Mouse (Mus musculus) neural tube, embryonic 15.5 days (tissue): Measurements from ENCODE around the gene Aoc1. TPM values are rescaled to one million over a fixed set of nuclear protein-coding genes. Genes with fewer than 3 reads are reported as not detected.
"Not testable (repeated sequence)": the region's sequence is repeated elsewhere in the genome, so short reads cannot be mapped to it uniquely, and the experiment has no call there.

Experiments
- ATAC-seq: fragments of 200-750 bp; cut with Nextera tagmentation; 2 replicates; pipeline ENCODE4 v1.8.0; 2017; ENCODE audit warnings: mild to moderate bottlenecking, moderate TSS enrichment, moderate library complexity; ENCODE audit not compliant: low FRiP score
- H3K27ac ChIP-seq: fragments of 300-500 bp; sonication (generic); replicated peaks from 2 replicates; pipeline ENCODE4 v1.5.1; 2015; ENCODE audit warnings: mild to moderate bottlenecking, inconsistent platforms
- H3K27me3 ChIP-seq: fragments of 300-500 bp; sonication (generic); replicated peaks from 2 replicates; pipeline ENCODE4 v1.6.1; 2015; ENCODE audit warnings: inconsistent platforms
- H3K36me3 ChIP-seq: fragments of 300-500 bp; sonication (generic); 2 replicates; pipeline ENCODE4 v1.6.1; 2015; ENCODE audit warnings: inconsistent platforms
- H3K4me1 ChIP-seq: fragments of 300-500 bp; sonication (generic); 2 replicates; pipeline ENCODE4 v1.6.1; 2015; ENCODE audit warnings: inconsistent platforms
- H3K4me2 ChIP-seq: fragments of 300-500 bp; sonication (generic); 2 replicates; pipeline ENCODE4 v1.6.1; 2015; ENCODE audit warnings: inconsistent platforms, mild to moderate bottlenecking, moderate library complexity
- H3K4me3 ChIP-seq: fragments of 300-500 bp; sonication (generic); replicated peaks from 2 replicates; pipeline ENCODE4 v1.5.1; 2015; ENCODE audit warnings: mild to moderate bottlenecking, inconsistent platforms
- H3K9ac ChIP-seq: fragments of 300-500 bp; sonication (generic); replicated peaks from 2 replicates; pipeline ENCODE4 v1.6.1; 2015; ENCODE audit warnings: mild to moderate bottlenecking, inconsistent platforms
- H3K9me3 ChIP-seq: fragments of 300-500 bp; sonication (generic); replicated peaks from 2 replicates; pipeline ENCODE4 v1.6.1; 2016; ENCODE audit warnings: inconsistent platforms
- WGBS: fragments of 180-500 bp; shearing (Covaris S2); methylation state at CpG from one replicate; pipeline ENCODE4 v1.1.7; 2015; ENCODE audit warnings: mixed read lengths; 5-methylcytosine and 5-hydroxymethylcytosine counted together
- polyA plus RNA-seq: library from polyadenylated mRNA; unstranded; fragments of >200 nt; fragmentation: Nextera tagmentation; extraction: Ambion mirVana; gene quantifications from 2 replicates; pipeline ENCODE4 v1.2.1, GENCODE M21; 2015

Aoc1 gene
- polyA plus RNA-seq, 1 experiment from 2014 or later: not detected

- Histone ChIP-seq H3K9ac (no peak overlapping the region), H3K36me3 (no peaks in the 10 kb centered on the region), H3K4me2 (no peak overlapping the region), H3K27me3 (no peaks in the 10 kb centered on the region), H3K27ac (no peak overlapping the region), H3K9me3 (no peaks in the 10 kb centered on the region), H3K4me1 (no peaks in the 10 kb centered on the region), H3K4me3 (no peak overlapping the region)
- WGBS: 84% methylated on average over 4 of the region's 4 CpGs
- ATAC-seq: no peak
Observed at GRCm38 (mm10) chr6:48894203-48894602, 21.5 kb downstream of the Aoc1 start.

GRCm38 (mm10) chr6:48894938-48895818, 22.5 kb downstream of the Aoc1 start:
- WGBS: 87% methylated on average over 8 of the region's 8 CpGs
- H3K4me3 ChIP-seq: no peak overlapping the region
- H3K9me3 ChIP-seq: no peaks in the 10 kb centered on the region
- H3K9ac ChIP-seq: no peak overlapping the region
- no peak overlapping the region for H3K27ac ChIP-seq
- no peaks in the 10 kb centered on the region for H3K27me3 ChIP-seq
- no peak for ATAC-seq
- no peaks in the 10 kb centered on the region for H3K4me1 ChIP-seq
- H3K36me3 ChIP-seq: no peaks in the 10 kb centered on the region
- no peak overlapping the region for H3K4me2 ChIP-seq

GRCm38 (mm10) chr6:48895941-48896340, 23.2 kb downstream of the Aoc1 start:
- Histone ChIP-seq H3K4me1 (no peaks in the 10 kb centered on the region), H3K4me2 (no peak overlapping the region), H3K36me3 (no peaks in the 10 kb centered on the region), H3K9me3 (no peaks in the 10 kb centered on the region), H3K4me3 (no peak overlapping the region), H3K27ac (no peak overlapping the region), H3K9ac (no peak overlapping the region), H3K27me3 (no peaks in the 10 kb centered on the region)
- WGBS: 86% methylated on average over 5 of the region's 5 CpGs
- ATAC-seq: no peak

- Histone ChIP-seq H3K9ac (no peak overlapping the region), H3K4me1 (no peaks in the 10 kb centered on the region), H3K4me3 (no peak overlapping the region), H3K27ac (no peak overlapping the region), H3K9me3 (no peaks in the 10 kb centered on the region), H3K36me3 (no peaks in the 10 kb centered on the region), H3K4me2 (no peak overlapping the region), H3K27me3 (no peaks in the 10 kb centered on the region)
- WGBS: 84% methylated on average over 5 of the region's 5 CpGs
- ATAC-seq: no peak
Observed at GRCm38 (mm10) chr6:48896956-48897355, 24.3 kb downstream of the Aoc1 start.

GRCm38 (mm10) chr6:48901316-48901715, 28.6 kb downstream of the Aoc1 start:
- WGBS: 93% methylated on average over 11 of the region's 11 CpGs
- H3K27ac ChIP-seq, H3K4me3 ChIP-seq, ATAC-seq, H3K9me3 ChIP-seq, H3K9ac ChIP-seq, H3K27me3 ChIP-seq, H3K4me1 ChIP-seq, H3K36me3 ChIP-seq, H3K4me2 ChIP-seq: not testable (repeated sequence)

DNA sequence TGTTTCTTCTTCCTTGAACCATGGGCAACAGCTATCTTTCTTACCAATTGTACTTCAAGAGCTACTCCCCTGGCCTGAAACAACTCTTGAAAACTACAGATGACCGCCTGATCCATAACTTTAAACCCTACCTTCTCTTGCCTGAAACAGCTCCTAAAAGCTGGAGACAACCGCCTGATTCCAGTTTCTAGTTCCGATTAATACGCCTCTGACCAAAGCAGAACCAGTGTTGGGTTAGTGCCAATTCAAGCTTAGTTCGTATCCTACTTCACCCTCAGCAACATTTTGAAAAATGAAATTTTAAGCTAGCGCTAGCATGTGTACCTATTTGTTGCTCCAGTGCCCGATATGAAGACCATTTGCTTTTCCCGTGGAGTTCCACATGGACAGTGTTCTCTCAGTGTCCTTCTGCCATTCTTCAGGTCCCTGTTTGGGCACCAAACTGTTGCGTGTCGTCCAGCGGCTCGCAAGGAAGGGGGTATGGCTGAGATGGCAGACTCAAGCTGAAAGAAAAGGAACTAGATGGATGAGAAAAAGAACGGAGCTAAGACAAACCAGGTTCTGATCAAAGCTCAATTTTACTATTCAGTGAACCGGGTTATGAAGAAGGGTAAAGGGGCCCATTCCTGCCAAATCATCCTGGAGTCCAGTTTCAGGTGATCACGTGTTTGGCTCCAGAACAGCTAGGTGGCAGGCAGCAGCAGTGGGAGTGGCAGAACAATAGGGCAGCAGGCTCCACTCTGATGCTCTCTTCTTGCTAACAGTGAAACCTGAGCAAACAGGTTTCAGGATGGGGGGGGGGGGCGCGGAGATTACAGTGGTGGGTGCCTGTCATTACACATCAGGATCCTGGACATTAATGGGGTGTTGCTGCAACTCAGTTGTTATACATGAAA, 30.1 kb downstream of the Aoc1 start:
- Histone ChIP-seq H3K27ac (no peak overlapping the region), H3K4me1 (no peaks in the 10 kb centered on the region), H3K9ac (no peak overlapping the region), H3K9me3 (no peaks in the 10 kb centered on the region), H3K4me2 (no peak overlapping the region), H3K36me3 (no peaks in the 10 kb centered on the region), H3K4me3 (no peak overlapping the region), H3K27me3 (no peaks in the 10 kb centered on the region)
- ATAC-seq: no peak
- 91% methylated on average over 17 of the region's 17 CpGs for WGBS

DNA sequence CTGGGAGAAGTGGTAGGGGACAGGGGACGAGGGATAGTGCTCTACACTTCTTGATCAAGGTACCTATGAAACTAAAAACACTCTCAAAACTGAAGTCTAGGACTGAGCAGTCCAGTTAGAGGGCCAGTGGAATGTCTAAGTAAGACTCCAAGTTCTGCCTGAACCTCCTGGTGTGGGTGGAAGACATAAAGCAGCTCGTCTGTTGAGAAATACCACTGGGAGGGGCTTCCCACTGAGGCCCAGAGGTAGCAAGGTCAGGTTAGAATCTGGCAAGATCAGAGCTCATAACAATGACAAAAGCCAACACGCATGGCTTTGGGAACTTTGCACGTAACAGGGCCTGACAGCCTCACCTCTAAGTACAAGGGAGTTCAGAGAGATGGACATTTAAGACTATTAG, 30.7 kb downstream of the Aoc1 start:
- no peaks in the 10 kb centered on the region for H3K4me1 ChIP-seq
- WGBS: 82% methylated on average over 4 of the region's 4 CpGs
- ATAC-seq: no peak
- H3K4me3 ChIP-seq: no peak overlapping the region
- no peaks in the 10 kb centered on the region for H3K27me3 ChIP-seq
- H3K4me2 ChIP-seq: no peak overlapping the region
- H3K9me3 ChIP-seq: no peaks in the 10 kb centered on the region
- no peak overlapping the region for H3K9ac ChIP-seq
- no peaks in the 10 kb centered on the region for H3K36me3 ChIP-seq
- no peak overlapping the region for H3K27ac ChIP-seq

GRCm38 (mm10) chr6:48905606-48906005, 32.9 kb downstream of the Aoc1 start:
- no peak for ATAC-seq
- 96% methylated on average over 13 of the region's 13 CpGs for WGBS

DNA sequence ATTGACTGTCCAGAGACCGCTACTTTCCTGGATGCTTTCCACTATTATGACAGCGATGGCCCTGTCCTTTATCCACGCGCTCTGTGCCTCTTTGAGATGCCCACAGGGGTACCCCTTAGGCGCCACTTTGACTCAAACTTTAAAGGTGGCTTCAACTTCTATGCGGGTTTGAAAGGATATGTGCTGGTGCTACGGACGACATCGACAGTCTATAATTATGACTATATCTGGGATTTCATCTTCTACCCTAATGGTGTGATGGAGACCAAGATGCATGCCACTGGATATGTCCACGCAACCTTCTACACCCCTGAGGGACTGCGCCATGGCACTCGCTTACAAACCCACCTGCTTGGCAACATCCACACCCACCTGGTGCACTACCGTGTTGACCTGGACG, 33.7 kb downstream of the Aoc1 start:
- no peak overlapping the region for H3K4me2 ChIP-seq
- no peaks in the 10 kb centered on the region for H3K27me3 ChIP-seq
- H3K4me1 ChIP-seq: no peaks in the 10 kb centered on the region
- H3K9me3 ChIP-seq: no peaks in the 10 kb centered on the region
- H3K36me3 ChIP-seq: no peaks in the 10 kb centered on the region
- no peak overlapping the region for H3K9ac ChIP-seq
- H3K4me3 ChIP-seq: no peak overlapping the region
- 95% methylated on average over 14 of the region's 14 CpGs for whole genome bisulfite sequencing
- no peak overlapping the region for H3K27ac ChIP-seq
- ATAC-seq: no peak

More at GRCm38 (mm10) chr6:48905606-48906005, 32.9 kb downstream of the Aoc1 start:
- Histone ChIP-seq H3K9me3 (no peaks in the 10 kb centered on the region), H3K4me1 (no peaks in the 10 kb centered on the region), H3K4me3 (no peak overlapping the region), H3K36me3 (no peaks in the 10 kb centered on the region), H3K9ac (no peak overlapping the region), H3K27me3 (no peaks in the 10 kb centered on the region), H3K27ac (no peak overlapping the region), H3K4me2 (no peak overlapping the region)

DNA sequence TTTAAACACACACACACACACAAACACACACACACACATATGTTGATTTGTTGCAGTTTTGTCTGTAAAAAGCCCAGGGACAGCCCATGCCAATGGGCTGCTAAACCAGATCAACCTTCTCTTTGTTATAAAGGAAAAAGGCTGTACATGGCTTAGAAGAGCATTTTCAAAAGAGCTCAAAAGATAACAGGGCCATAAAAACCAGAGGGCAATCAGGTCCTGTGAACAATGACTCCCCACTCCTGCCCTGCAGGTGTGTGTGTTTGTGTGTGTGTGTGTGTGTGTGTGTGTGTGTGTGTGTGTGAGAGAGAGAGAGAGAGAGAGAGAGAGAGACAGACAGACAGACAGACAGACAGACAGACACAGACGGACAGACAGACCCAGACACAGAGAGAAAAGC, 36.5 kb downstream of the Aoc1 start:
- Histone ChIP-seq H3K4me3 (no peak overlapping the region), H3K36me3 (no peaks in the 10 kb centered on the region), H3K4me2 (no peak overlapping the region), H3K9me3 (no peaks in the 10 kb centered on the region), H3K9ac (no peak overlapping the region), H3K27ac (no peak overlapping the region), H3K4me1 (no peaks in the 10 kb centered on the region), H3K27me3 (no peaks in the 10 kb centered on the region)
- no peak for ATAC-seq
- WGBS: 77% methylated on average over 1 of the region's 1 CpGs

GRCm38 (mm10) chr6:48912033-48912432, 39.3 kb downstream of the Aoc1 start:
- Histone ChIP-seq H3K9me3 (no peaks in the 10 kb centered on the region), H3K9ac (no peak overlapping the region), H3K4me2 (no peak overlapping the region), H3K27me3 (no peaks in the 10 kb centered on the region), H3K36me3 (no peaks in the 10 kb centered on the region), H3K4me3 (no peak overlapping the region), H3K4me1 (no peaks in the 10 kb centered on the region), H3K27ac (no peak overlapping the region)
- 44% methylated on average over 3 of the region's 3 CpGs for WGBS
- ATAC-seq: no peak

DNA sequence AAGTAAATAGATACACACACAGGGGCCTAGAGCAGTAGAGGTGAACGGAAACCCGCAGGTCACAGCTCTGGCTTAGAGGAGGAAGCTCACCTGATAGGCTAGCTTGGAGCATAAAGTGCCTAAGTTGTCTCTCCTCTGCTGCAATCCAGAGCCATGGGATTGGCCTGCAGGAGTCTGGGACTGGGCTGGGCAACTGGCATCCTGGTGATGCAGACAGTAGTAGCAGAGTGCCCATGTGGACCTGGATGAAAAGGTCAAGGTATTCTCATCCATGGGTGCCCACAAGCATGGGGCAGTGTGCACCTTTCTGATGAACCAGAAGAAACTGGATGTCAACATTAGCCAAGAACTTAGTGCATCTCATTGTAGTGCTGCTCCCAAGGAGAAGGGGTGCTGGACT, 40.9 kb downstream of the Aoc1 start:
- Histone ChIP-seq H3K9ac (no peak overlapping the region), H3K36me3 (no peaks in the 10 kb centered on the region), H3K4me2 (no peak overlapping the region), H3K27ac (no peak overlapping the region), H3K4me1 (no peaks in the 10 kb centered on the region), H3K4me3 (no peak overlapping the region), H3K9me3 (no peaks in the 10 kb centered on the region), H3K27me3 (no peaks in the 10 kb centered on the region)
- WGBS: 93% methylated on average over 2 of the region's 2 CpGs
- ATAC-seq: no peak
